Mouse (Mus musculus) splenic B cell, adult 2 months (primary cell): ENCODE measurements at regions not wholly inside any gene's neighbourhood (a gene's known extent, or its start where the extent isn't known, plus 50 kb on each side); places are given as distances from the start of the nearest gene placed in this dataset.

Source experiments
- DNase-seq: peaks from one replicate; pipeline ENCODE4 v3.0.0-alpha.2; 2011; ENCODE audit warnings: low read depth, low spot score
- H3K27me3 ChIP-seq: 2 replicates; pipeline ENCODE4 v1.6.1; 2012; ENCODE audit warnings: mild to moderate bottlenecking, low read length, moderate library complexity, mixed read lengths; ENCODE audit not compliant: control insufficient read depth, poor library complexity, insufficient read depth, severe bottlenecking
- H3K36me3 ChIP-seq: 2 replicates; pipeline ENCODE4 v1.6.1; 2012; ENCODE audit warnings: mild to moderate bottlenecking, low read length, moderate library complexity, mixed read lengths; ENCODE audit not compliant: control insufficient read depth, poor library complexity, insufficient read depth, severe bottlenecking

DNA sequence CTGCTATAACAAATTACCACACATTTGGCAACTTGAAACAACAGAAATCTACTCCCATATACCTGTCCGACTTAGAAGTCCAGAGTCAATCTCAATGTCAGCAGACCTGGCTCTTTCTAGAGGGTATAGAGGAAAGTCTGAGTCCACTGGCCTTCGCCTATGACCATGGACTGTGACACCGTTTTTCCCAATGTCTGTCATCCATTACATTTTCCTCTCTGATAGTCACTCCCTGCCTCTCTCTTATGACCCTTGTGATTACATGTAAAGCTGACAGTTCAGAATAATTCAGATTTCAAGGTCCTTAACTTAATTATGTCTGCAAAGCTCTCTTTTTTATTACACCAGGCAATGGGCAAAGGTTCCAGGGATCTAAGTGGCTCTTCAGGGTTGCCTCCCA is 97.6 kb upstream of the Lmo4 start:
- Histone ChIP-seq H3K36me3 (no peaks in the 10 kb centered on the region), H3K27me3 (no peaks in the 10 kb centered on the region)
- DNase-seq, result no peak

DNA sequence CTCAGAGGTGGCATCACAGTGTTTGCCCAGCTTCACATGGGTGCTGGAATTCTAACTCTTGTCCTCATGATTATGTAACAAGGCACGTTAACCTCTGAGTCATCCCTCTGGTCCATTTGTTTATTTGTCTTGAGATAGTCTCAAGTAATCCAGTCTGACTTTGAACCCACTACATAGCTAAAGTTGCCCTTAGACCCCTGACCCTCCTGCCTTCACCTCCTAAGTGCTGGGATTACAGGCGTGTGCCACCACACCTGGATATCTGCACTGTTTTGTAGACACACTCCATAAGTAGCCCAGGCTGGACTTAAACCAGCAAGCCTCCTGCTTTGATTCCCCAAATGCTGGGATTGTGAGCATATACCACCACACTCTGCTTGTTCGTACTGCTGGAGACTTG is 96.0 kb upstream of the Lmo4 start:
- Histone ChIP-seq H3K27me3 (no peaks in the 10 kb centered on the region), H3K36me3 (no peaks in the 10 kb centered on the region)
- DNase-seq, result no peak

DNA sequence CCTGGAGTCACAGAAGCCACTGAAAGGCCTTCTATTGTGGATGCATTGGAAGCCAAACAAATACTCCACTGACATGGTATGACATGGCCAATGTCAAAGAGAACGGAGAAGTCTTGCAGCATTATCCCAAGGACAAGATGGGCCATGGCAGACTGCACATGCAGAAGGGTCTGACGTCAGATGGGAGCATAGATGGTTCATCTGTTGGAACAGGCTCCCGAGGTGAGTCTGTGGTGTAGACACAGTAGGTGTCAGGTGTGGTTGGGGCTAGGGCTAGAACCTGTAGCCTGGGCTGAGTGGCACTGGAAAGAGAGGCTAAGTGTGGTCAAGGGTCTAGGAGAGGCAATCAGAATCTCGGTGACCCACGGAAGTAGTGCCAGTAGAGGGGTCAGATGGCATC is 94.2 kb upstream of the Lmo4 start:
- no peaks in the 10 kb centered on the region for H3K36me3 ChIP-seq
- no peaks in the 10 kb centered on the region for H3K27me3 ChIP-seq
- no peak for DNase-seq

DNA sequence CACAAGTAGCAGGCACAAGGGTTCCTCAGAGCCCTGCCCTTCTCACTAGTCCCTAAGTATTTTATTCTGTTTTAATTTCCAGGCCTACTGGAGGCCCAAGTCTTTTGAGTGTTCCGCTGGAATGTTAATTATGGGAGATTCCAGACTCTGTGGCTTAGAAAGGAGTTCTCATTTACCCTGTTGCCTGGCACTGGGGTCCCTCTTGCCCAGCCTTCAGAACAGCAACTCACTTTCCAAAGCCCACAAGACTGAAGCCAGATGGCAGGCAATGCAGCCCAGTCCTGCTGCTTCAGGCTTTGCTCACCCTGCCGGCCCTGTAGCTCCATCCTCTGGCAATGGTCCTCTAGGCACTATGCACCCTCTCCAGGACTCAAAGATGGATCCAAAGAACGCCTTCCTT is 84.5 kb upstream of the Lmo4 start:
- H3K27me3 ChIP-seq, result no peaks in the 10 kb centered on the region
- no peak for DNase-seq
- H3K36me3 ChIP-seq, result no peaks in the 10 kb centered on the region

DNA sequence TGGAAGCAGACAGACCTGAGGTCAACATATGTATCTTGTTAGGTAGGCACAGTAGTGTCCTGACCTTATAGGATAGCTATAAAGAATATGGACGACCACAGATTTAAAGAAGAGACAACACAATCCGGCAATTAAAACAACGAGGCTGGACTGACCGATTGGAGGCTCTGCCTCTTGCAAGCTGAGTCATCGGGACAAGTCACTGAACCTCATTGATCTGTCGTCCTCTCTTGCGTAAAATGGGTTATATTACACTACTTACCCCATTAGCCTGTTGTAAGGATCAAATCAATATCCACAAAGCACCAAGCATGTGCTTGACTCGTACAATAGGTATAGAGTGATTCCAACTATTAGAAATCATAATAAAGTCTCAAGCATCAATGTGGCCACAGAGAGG is 81.1 kb upstream of the Lmo4 start:
- Histone ChIP-seq H3K27me3 (no peaks in the 10 kb centered on the region), H3K36me3 (no peaks in the 10 kb centered on the region)
- DNase-seq, result no peak

DNA sequence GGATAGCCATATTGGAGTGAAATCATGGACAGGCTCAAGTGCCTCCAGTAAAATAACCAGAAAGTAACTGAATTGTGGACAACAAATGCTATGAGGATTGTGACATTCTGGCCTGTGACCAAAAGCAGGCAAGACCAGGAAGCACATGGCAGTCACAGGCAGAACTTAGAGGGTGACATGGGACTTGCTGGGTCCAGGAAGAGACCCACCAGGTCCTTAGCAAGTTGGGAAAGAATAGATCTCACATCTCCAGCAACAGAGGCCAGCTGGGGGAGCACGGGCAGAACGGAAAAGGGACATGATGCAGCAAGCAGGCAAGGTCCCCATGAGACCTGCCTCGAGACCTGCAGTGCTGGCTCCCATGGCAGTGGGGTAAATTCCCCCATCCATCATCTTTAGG is 79.3 kb upstream of the Lmo4 start:
- DNase-seq, result no peak
- Histone ChIP-seq H3K27me3 (no peaks in the 10 kb centered on the region), H3K36me3 (no peaks in the 10 kb centered on the region)

DNA sequence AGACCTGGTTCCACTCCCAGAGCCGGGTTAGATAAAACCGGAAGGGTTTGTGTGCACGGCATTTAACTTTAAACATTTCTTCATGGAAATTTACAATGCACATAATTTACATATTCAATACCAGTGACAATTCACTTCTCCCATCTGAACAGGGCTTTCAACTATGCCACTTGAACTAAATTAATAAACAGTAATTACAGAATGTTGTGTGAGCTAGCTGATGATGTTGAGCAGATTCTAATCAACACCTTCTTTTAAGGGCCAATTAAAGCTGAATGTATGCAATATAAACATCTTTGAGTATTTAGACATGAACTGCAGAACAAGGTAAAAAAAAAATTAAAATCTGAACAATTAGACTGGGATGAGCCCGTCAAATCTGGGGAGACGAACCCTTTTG is 68.1 kb upstream of the Lmo4 start:
- DNase-seq, result no peak
- Histone ChIP-seq H3K27me3 (no peaks in the 10 kb centered on the region), H3K36me3 (no peaks in the 10 kb centered on the region)

DNA sequence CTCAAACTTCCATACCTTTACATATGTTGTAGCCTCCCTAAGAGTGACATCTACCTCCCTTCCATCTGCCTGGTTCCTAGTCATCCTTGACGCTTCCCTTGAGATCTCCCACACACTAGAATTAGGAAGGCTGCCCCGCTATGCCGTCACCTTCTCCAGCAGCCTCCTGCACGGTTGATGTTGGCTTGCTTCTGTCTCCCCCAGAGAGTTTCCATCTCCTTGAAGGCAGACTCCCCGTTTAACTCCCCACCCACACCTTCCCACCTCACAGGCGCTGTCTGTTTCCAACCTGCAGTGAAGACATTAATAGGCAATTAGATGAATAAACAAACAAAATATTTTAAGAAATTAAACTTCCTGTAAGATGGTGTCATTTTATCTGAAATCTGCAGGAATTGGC is 65.2 kb upstream of the Lmo4 start:
- no peaks in the 10 kb centered on the region for H3K27me3 ChIP-seq
- DNase-seq, result no peak
- H3K36me3 ChIP-seq, result no peaks in the 10 kb centered on the region

DNA sequence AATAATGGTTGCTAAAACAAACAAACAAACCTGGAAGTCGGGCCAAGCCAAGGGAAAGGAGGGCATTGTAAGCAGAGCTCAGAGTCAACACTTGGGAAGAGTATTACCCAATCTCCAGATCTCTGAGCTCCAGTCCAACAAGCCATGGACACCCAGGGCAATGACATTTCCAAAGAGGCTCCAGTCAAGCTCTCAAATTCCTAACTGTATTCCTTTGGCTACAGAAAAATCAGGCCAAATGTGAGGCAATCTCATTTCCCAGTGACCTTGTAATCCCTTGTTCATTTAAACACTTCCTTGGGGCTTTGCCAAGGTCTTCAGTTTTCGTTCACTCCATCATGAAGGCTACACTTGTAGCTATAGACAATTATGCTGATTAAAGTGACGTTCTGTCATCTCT is 59.5 kb upstream of the Lmo4 start:
- no peak for DNase-seq
- Histone ChIP-seq H3K27me3 (no peaks in the 10 kb centered on the region), H3K36me3 (no peaks in the 10 kb centered on the region)

DNA sequence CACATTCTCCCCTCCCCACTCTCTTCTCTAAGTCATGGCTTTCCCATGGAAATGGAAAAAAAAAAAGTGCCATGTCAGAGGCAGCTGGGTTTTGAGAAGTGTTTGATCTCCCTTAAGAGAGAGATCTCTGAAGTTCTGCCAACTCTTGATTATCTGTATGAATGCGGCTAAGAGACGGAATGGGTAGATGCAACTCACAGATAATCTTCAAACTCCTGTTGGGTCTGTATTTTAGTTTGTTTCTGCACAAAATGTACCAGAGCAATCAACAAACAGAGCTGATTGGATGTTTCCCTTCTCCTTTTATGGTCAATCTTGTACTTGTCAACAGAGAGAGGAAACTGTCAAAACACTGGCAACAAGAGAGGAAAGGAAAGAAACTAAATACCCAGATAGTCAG is 55.9 kb upstream of the Lmo4 start:
- H3K27me3 ChIP-seq, result no peaks in the 10 kb centered on the region
- no peak for DNase-seq
- no peaks in the 10 kb centered on the region for H3K36me3 ChIP-seq

DNA sequence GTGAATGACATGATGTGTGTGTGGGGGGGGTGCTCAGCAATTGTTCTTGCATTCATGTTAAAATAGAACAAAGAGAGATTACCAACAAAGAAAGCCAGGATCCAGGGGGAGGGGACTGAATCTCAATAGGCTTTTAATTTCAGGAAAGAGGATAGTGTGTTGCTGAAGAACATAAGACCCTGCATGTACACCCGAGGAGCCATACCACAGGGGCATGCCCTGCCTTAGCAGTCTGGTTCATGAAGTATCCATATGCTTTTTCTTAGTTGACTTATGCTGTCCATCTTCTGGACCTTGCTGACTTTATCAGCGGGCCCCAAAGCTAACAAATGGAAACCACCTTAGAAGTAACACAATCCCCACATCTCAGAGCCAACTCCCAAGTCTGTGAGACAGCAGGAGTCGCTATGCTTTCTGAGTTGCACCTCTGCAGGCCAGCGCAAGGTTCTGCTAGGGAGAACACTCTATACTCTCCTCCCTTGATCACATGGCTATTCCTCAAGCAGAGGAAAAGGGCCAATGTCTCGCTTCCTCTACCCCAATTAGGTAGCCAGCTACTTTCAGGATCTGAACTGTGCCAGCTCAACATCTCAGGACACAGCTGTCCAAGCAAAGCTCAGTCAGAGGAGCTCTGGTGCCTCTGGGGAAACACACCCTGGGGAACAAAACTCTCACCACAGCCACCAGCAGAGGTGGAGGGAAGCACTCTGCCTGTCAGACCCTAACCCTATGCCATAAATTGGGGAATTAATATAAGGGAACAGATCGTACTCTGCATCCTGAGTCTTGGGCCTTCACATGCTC is 52.9 kb upstream of the Lmo4 start:
- DNase-seq, result no peak
- Histone ChIP-seq H3K27me3 (no peaks in the 10 kb centered on the region), H3K36me3 (no peaks in the 10 kb centered on the region)

DNA sequence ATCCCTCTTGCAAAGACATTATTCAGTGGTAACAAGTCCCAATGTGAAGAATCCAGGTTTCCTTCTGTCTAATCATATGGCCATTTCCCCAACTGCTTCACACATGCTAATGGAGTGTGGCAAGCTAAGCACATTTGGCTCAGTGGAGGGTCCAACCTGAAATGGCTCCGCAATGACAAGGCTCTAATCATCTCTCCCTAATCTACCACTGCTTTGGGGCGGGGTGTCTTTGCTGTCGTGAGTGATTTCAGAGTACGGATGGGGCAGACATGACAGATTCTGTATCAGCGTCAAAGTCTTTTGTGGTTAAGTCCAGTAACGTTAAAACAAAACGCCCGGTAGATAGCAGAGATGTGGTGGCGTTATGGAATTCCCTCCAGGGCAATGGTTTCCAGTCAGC is 52.2 kb upstream of the Lmo4 start:
- DNase-seq, result no peak
- no peaks in the 10 kb centered on the region for H3K27me3 ChIP-seq
- no peaks in the 10 kb centered on the region for H3K36me3 ChIP-seq

DNA sequence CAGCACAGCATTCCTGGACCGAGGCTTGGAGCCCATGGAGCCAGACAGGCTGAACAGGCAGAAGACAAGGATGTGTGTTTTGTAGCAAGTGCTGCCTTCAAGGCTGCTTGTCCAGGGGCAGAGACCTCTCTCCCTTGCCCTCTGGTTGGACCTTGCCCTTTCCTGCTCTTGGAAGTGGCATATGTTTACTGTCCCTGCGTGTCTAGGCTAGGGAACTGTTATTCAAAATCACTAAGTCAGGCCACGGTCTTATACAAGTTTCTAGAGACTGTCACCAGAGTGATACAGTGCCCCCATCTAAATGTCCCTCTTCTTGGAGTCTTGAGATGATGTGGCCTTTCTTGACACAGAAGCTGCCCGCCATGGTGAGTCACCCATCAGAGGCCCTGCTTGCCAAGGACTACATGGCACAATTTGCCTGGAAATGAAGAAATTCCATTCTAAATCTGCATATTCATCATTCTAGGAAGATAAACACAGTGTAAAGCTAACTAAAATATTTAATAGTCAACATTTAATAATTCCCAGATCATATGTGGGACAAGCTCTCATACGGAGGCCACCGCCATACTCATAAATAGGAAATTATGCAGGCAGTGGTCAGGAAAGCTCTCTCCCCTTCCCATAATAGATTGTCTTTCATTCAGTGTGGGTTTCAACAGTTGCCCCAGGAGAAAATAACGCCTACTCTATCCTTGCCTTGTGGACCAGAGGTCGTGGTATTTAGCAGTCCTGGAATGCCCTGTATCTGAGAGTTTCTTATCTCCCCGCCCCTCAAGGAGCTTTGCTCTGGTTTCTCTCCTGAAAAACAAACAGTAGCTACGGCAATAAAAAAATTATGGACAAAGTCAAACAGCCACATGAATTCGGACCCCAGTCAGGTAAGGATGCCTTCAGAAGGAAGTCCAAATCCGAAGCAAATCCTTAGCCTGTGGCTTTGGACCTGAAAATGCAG is 50.9 kb upstream of the Lmo4 start:
- DNase-seq, result no peak
- H3K36me3 ChIP-seq, result no peaks in the 10 kb centered on the region
- H3K27me3 ChIP-seq, result no peaks in the 10 kb centered on the region
